Mouse (Mus musculus): ENCODE results near the gene Nr1i3. TPM values are rescaled to one million over a fixed set of nuclear protein-coding genes. Genes with fewer than 3 reads are reported as not detected.
A peak's percentile ranks its signal among the peaks of the same experiment; 100 is the strongest.
"Not testable (repeated sequence)": the region's sequence is repeated elsewhere in the genome, so short reads cannot be mapped to it uniquely, and the experiment has no call there.

Nr1i3 gene
- total and polyA plus RNA-seq, 2 experiments from 2014 or later = 0.11 to 0.19 TPM

GRCm38 (mm10) chr1:171237438-171237837 is 23.7 kb downstream of the Nr1i3 start:
- H3K4me3 ChIP-seq (ENCODE audit: low read depth, low read length) = no peak overlapping the region
- no peak overlapping the region for H3K27ac ChIP-seq (ENCODE audit: low read depth, low read length)
- no peak for TF ChIP-seq CTCF (IDR thresholded peaks at IDR 0.05)
- no peaks in the 10 kb centered on the region for H3K4me1 ChIP-seq (ENCODE audit: insufficient read depth, low read length)
- H3K27me3 ChIP-seq (ENCODE audit: insufficient read depth, low read length) = no peaks in the 10 kb centered on the region
- H3K9me3 ChIP-seq (ENCODE audit: low read length) = no peaks in the 10 kb centered on the region
- H3K9ac ChIP-seq (replicated peaks; ENCODE audit: low read length, poor library complexity, severe bottlenecking) = no peak overlapping the region
- no peak for ATAC-seq (ENCODE audit: low FRiP score)
- H3K36me3 ChIP-seq (ENCODE audit: insufficient read depth, low read length) = peaks cover 68% of the 10 kb centered on the region
- H3K4me2 ChIP-seq (ENCODE audit: low read depth, low read length, poor library complexity, severe bottlenecking) = no peak overlapping the region
- 84% methylated on average over 6 of the region's 6 CpGs for WGBS
- DNase-seq (ENCODE audit: low spot score) = no peak

- peak; percentile 79 for TF ChIP-seq CTCF (IDR thresholded peaks at IDR 0.05)
These were observed 24.7 kb downstream of the Nr1i3 start for GRCm38 (mm10) chr1:171238463-171238862.

GRCm38 (mm10) chr1:171239992-171240744 is 26.4 kb downstream of the Nr1i3 start:
- no peak for ATAC-seq (ENCODE audit: low FRiP score)
- no peak for TF ChIP-seq CTCF (IDR thresholded peaks at IDR 0.05)
- DNase-seq (ENCODE audit: low spot score) = no peak
- H3K27me3 ChIP-seq (ENCODE audit: insufficient read depth, low read length) = no peaks in the 10 kb centered on the region
- no peak overlapping the region for H3K4me2 ChIP-seq (ENCODE audit: low read depth, low read length, poor library complexity, severe bottlenecking)
- no peak overlapping the region for H3K4me3 ChIP-seq (ENCODE audit: low read depth, low read length)
- H3K4me1 ChIP-seq (ENCODE audit: insufficient read depth, low read length) = no peaks in the 10 kb centered on the region
- H3K9me3 ChIP-seq (ENCODE audit: low read length) = no peaks in the 10 kb centered on the region
- WGBS = 86% methylated on average over 15 of the region's 15 CpGs
- peaks cover 55% of the 10 kb centered on the region for H3K36me3 ChIP-seq (ENCODE audit: insufficient read depth, low read length)
- H3K9ac ChIP-seq (replicated peaks; ENCODE audit: low read length, poor library complexity, severe bottlenecking) = no peak overlapping the region
- H3K27ac ChIP-seq (ENCODE audit: low read depth, low read length) = no peak overlapping the region

More at GRCm38 (mm10) chr1:171238463-171238862, 24.7 kb downstream of the Nr1i3 start:
- no peak overlapping the region for H3K4me3 ChIP-seq (ENCODE audit: low read depth, low read length)
- H3K9ac ChIP-seq (replicated peaks; ENCODE audit: low read length, poor library complexity, severe bottlenecking) = no peak overlapping the region
- H3K27me3 ChIP-seq (ENCODE audit: insufficient read depth, low read length) = no peaks in the 10 kb centered on the region
- peak; percentile 57 for DNase-seq (ENCODE audit: low spot score)
- H3K36me3 ChIP-seq (ENCODE audit: insufficient read depth, low read length) = peaks cover 69% of the 10 kb centered on the region
- H3K9me3 ChIP-seq (ENCODE audit: low read length) = no peaks in the 10 kb centered on the region
- H3K4me2 ChIP-seq (ENCODE audit: low read depth, low read length, poor library complexity, severe bottlenecking) = no peak overlapping the region
- no peak overlapping the region for H3K27ac ChIP-seq (ENCODE audit: low read depth, low read length)
- no peaks in the 10 kb centered on the region for H3K4me1 ChIP-seq (ENCODE audit: insufficient read depth, low read length)
- 67% methylated on average over 14 of the region's 14 CpGs for WGBS
- ATAC-seq (ENCODE audit: low FRiP score) = no peak

GRCm38 (mm10) chr1:171240911-171241310 is 27.1 kb downstream of the Nr1i3 start:
- DNase-seq (ENCODE audit: low spot score) (no peak), ATAC-seq (ENCODE audit: low FRiP score) (no peak)
- TF ChIP-seq CTCF (IDR thresholded peaks at IDR 0.05) = no peak
- Histone ChIP-seq H3K4me3 (ENCODE audit: low read depth, low read length) (no peak overlapping the region), H3K27ac (ENCODE audit: low read depth, low read length) (no peak overlapping the region), H3K27me3 (ENCODE audit: insufficient read depth, low read length) (no peaks in the 10 kb centered on the region), H3K36me3 (ENCODE audit: insufficient read depth, low read length) (peaks cover 49% of the 10 kb centered on the region), H3K4me1 (ENCODE audit: insufficient read depth, low read length) (no peaks in the 10 kb centered on the region), H3K9me3 (ENCODE audit: low read length) (no peaks in the 10 kb centered on the region), H3K9ac (replicated peaks; ENCODE audit: low read length, poor library complexity, severe bottlenecking) (no peak overlapping the region), H3K4me2 (ENCODE audit: low read depth, low read length, poor library complexity, severe bottlenecking) (no peak overlapping the region)
- 95% methylated on average over 10 of the region's 10 CpGs for WGBS

- ATAC-seq (ENCODE audit: low FRiP score); H3K9ac ChIP-seq (replicated peaks; ENCODE audit: low read length, poor library complexity, severe bottlenecking); H3K4me1 ChIP-seq (ENCODE audit: insufficient read depth, low read length); H3K4me2 ChIP-seq (ENCODE audit: low read depth, low read length, poor library complexity, severe bottlenecking); DNase-seq (ENCODE audit: low spot score); H3K9me3 ChIP-seq (ENCODE audit: low read length); H3K27ac ChIP-seq (ENCODE audit: low read depth, low read length); H3K27me3 ChIP-seq (ENCODE audit: insufficient read depth, low read length); H3K4me3 ChIP-seq (ENCODE audit: low read depth, low read length): not testable (repeated sequence)
- H3K36me3 ChIP-seq (ENCODE audit: insufficient read depth, low read length) = peaks cover 40% of the 10 kb centered on the region
- 86% methylated on average over 12 of the region's 12 CpGs for WGBS
These were observed 28.2 kb downstream of the Nr1i3 start for GRCm38 (mm10) chr1:171241952-171242351.

GRCm38 (mm10) chr1:171245353-171245752 is 31.6 kb downstream of the Nr1i3 start:
- Histone ChIP-seq H3K4me1 (ENCODE audit: insufficient read depth, low read length) (peaks cover 6% of the 10 kb centered on the region; the same call in 1 of the 2 replicates), H3K4me3 (ENCODE audit: low read depth, low read length) (no peak overlapping the region), H3K36me3 (ENCODE audit: insufficient read depth, low read length) (peaks cover 12% of the 10 kb centered on the region; the same call in 1 of the 2 replicates), H3K27me3 (ENCODE audit: insufficient read depth, low read length) (no peaks in the 10 kb centered on the region), H3K4me2 (ENCODE audit: low read depth, low read length, poor library complexity, severe bottlenecking) (no peak overlapping the region), H3K9me3 (ENCODE audit: low read length) (no peaks in the 10 kb centered on the region), H3K9ac (replicated peaks; ENCODE audit: low read length, poor library complexity, severe bottlenecking) (no peak overlapping the region), H3K27ac (ENCODE audit: low read depth, low read length) (no peak overlapping the region)
- no peak for TF ChIP-seq CTCF (IDR thresholded peaks at IDR 0.05)
- DNase-seq (ENCODE audit: low spot score) (no peak), ATAC-seq (ENCODE audit: low FRiP score) (no peak)
- WGBS = 93% methylated on average over 8 of the region's 8 CpGs

All from midbrain, postnatal 0 days (tissue).